Mouse (Mus musculus): ENCODE results near the gene Spsb3. TPM values are rescaled to one million over a fixed set of nuclear protein-coding genes. Genes with fewer than 3 reads are reported as not detected.
A peak's percentile ranks its signal among the peaks of the same experiment; 100 is the strongest.

Gene Spsb3
- 51.5 and 54.8 TPM in 2 replicates for polyA plus RNA-seq (2016; fragmentation: Nextera tagmentation; extraction: Ambion mirVana)

DNA sequence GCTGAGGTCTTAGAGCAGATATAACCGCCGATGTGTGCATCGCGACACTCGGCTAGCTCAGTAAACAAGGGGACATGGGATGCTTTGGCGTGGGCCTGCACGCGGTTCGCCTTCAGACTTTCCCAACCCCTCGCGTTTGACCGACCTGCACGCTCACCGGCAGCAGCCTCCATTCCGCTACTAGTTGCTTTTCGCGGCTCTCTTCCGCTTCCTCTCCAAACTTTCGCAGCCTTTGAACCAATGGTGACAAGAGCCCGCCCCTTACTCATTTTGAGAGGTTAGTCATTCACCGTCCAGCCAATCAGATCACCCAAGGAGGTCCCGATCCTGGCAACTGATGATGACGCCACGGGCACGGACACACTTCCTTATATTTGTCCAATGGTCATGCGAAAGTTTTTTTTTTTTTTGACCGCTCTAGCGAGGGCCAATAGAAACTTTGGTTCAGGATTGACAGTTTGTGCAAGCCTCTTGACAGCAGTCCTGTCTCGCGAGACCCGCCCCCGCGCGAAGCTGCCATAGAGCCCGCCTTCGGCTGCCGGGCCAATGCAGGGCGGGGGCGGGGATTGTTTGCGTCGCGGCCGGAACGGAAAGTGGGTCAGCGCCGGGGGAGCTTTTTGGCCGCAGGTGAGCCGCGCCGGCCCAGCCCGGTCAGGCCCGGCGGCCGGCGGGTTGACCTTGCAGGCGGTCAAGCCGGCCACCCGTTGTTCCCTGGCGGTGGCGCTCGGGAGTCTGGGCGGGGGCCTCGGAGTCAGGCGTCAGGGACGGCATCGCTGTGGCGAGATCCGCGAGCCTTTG, at the start of gene Spsb3, which contains the start of gene Nubp2:
TSS of gene Spsb3 (plus strand) at position 510 of the 798 bp plus-strand sequence.
TSS of gene Nubp2 (minus strand) at position 216 of the 798 bp plus-strand sequence.
- H3K4me2 ChIP-seq (replicated peaks): peak within 1 kb of the TSS; percentile 92
- H3K4me1 ChIP-seq: peaks cover 23% of the 10 kb centered on the region
- peak within 1 kb of the TSS; percentile 77 for H3K27ac ChIP-seq
- H3K27me3 ChIP-seq: no peaks in the 10 kb centered on the region
- ATAC-seq (ENCODE audit: low FRiP score): peak; percentile 98
- peak within 1 kb of the TSS; percentile 72 for H3K9ac ChIP-seq
- H3K36me3 ChIP-seq: peaks cover 44% of the 10 kb centered on the region
- WGBS: under 1% methylated on average over 69 of the region's 69 CpGs
- H3K9me3 ChIP-seq (replicated peaks): no peaks in the 10 kb centered on the region
- H3K4me3 ChIP-seq: peak within 1 kb of the TSS; percentile 83

DNA sequence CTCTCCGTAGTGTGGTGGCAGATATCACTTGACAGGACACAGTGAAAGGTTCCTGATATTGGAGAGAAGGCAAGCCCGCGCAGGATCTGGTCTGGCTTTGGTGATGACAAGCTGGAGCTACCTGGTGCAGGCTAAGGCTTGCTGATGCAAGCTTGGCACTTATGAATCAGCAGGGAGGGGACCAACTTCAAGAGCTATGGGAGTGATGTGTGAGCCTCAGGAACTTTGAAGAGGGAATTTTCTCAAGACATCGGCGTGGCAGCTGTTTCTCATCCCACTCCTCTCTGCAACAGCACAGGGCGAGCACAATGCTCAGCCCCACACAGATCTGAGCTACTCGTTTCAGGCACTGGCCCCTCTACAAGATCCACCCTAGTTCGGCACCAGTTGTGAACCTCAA, 46.6 kb upstream of the Spsb3 start, which contains the start of gene Hagh:
TSS of gene Hagh (plus strand) at position 302 of the 400 bp plus-strand sequence.
- ATAC-seq (ENCODE audit: low FRiP score): no peak
- Histone ChIP-seq H3K9ac (no peak within 1 kb of the TSS), H3K27me3 (peaks cover 11% of the 10 kb centered on the region), H3K4me1 (no peaks in the 10 kb centered on the region), H3K9me3 (replicated peaks) (no peaks in the 10 kb centered on the region), H3K27ac (no peak within 1 kb of the TSS), H3K36me3 (no peaks in the 10 kb centered on the region), H3K4me2 (replicated peaks) (no peak within 1 kb of the TSS), H3K4me3 (no peak within 1 kb of the TSS)
- WGBS: 74% methylated on average over 8 of the region's 8 CpGs

- H3K36me3 ChIP-seq: no peaks in the 10 kb centered on the region
- WGBS: 64% methylated on average over 5 of the region's 5 CpGs
- no peak overlapping the region for H3K9ac ChIP-seq
- peaks cover 13% of the 10 kb centered on the region for H3K27me3 ChIP-seq
- H3K4me2 ChIP-seq (replicated peaks): no peak overlapping the region
- no peak overlapping the region for H3K27ac ChIP-seq
- no peaks in the 10 kb centered on the region for H3K4me1 ChIP-seq
- H3K4me3 ChIP-seq: no peak overlapping the region
- H3K9me3 ChIP-seq (replicated peaks): no peaks in the 10 kb centered on the region
- ATAC-seq (ENCODE audit: low FRiP score): no peak
Observed at GRCm38 (mm10) chr17:24840341-24840740, 46.1 kb upstream of the Spsb3 start.

- ATAC-seq (ENCODE audit: low FRiP score): no peak
- Histone ChIP-seq H3K9me3 (replicated peaks) (no peaks in the 10 kb centered on the region), H3K27ac (no peak overlapping the region), H3K9ac (no peak overlapping the region), H3K4me1 (no peaks in the 10 kb centered on the region), H3K4me3 (no peak overlapping the region), H3K4me2 (replicated peaks) (no peak overlapping the region), H3K36me3 (no peaks in the 10 kb centered on the region), H3K27me3 (peaks cover 14% of the 10 kb centered on the region)
- 47% methylated on average over 4 of the region's 4 CpGs for WGBS
Observed at GRCm38 (mm10) chr17:24841133-24841532, 45.3 kb upstream of the Spsb3 start.

DNA sequence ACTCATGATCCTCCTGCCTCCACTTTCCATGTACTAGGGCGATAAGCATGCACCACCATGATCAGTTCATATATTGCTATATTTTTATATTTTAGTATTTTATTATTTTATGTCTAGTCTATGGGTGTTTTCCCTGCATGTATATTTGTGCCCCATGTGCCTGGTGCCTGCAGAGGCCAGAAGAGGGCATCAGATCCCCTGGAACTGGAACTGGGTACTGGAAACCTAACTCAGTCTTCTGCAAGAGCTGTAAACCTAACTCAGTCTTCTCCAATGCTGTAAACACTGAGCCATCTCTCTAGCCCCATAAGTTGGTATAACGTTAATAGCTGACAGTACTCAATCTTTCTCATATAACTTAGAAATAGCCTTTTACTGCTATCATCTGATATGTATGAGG, 43.8 kb upstream of the Spsb3 start:
- ATAC-seq (ENCODE audit: low FRiP score): no peak

GRCm38 (mm10) chr17:24844525-24844924, 41.9 kb upstream of the Spsb3 start:
- H3K27ac ChIP-seq: no peak overlapping the region
- ATAC-seq (ENCODE audit: low FRiP score): no peak
- H3K4me3 ChIP-seq: no peak overlapping the region
- H3K9me3 ChIP-seq (replicated peaks): no peaks in the 10 kb centered on the region
- peaks cover 6% of the 10 kb centered on the region for H3K4me1 ChIP-seq
- H3K27me3 ChIP-seq: peaks cover 14% of the 10 kb centered on the region
- no peak overlapping the region for H3K9ac ChIP-seq
- H3K4me2 ChIP-seq (replicated peaks): no peak overlapping the region
- no peaks in the 10 kb centered on the region for H3K36me3 ChIP-seq
- 53% methylated on average over 9 of the region's 9 CpGs for WGBS

More for the DNA sequence above, 43.8 kb upstream of the Spsb3 start:
- Histone ChIP-seq H3K9me3 (replicated peaks) (no peaks in the 10 kb centered on the region), H3K4me2 (replicated peaks) (no peak overlapping the region), H3K4me3 (no peak overlapping the region), H3K9ac (no peak overlapping the region), H3K4me1 (no peaks in the 10 kb centered on the region), H3K27me3 (peaks cover 14% of the 10 kb centered on the region), H3K27ac (no peak overlapping the region), H3K36me3 (no peaks in the 10 kb centered on the region)
- 55% methylated on average over 2 of the region's 2 CpGs for WGBS

DNA sequence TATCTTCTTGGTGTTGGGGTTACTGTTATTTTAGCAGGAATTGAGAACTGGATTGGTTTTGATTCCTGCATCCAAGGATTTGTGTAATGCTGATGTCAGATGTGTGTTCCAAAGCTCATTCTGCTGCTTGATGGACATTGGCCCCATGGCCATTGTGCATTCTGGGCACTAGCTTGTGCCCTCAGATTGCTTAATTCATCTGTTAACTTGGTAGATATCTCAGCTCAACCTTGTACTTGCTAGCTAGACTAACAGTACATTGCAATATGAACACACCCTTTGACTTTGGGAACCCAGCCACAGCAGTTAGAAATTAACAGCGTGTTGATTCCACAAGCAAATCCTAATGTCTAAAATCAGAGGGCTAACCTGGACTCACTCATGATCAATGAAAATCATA, 39.1 kb upstream of the Spsb3 start:
- no peak overlapping the region for H3K4me2 ChIP-seq (replicated peaks)
- WGBS: 100% methylated on average over 1 of the region's 1 CpGs
- H3K4me3 ChIP-seq: no peak overlapping the region
- no peak overlapping the region for H3K27ac ChIP-seq
- H3K9ac ChIP-seq: no peak overlapping the region
- H3K36me3 ChIP-seq: no peaks in the 10 kb centered on the region
- ATAC-seq (ENCODE audit: low FRiP score): no peak
- H3K27me3 ChIP-seq: peaks cover 17% of the 10 kb centered on the region
- no peaks in the 10 kb centered on the region for H3K9me3 ChIP-seq (replicated peaks)
- H3K4me1 ChIP-seq: peaks cover 13% of the 10 kb centered on the region

GRCm38 (mm10) chr17:24848600-24849031, 37.8 kb upstream of the Spsb3 start:
- no peak overlapping the region for H3K27ac ChIP-seq
- no peaks in the 10 kb centered on the region for H3K9me3 ChIP-seq (replicated peaks)
- H3K4me2 ChIP-seq (replicated peaks): peak overlapping the region; percentile 74
- H3K9ac ChIP-seq: no peak overlapping the region
- no peak for ATAC-seq (ENCODE audit: low FRiP score)
- peaks cover 13% of the 10 kb centered on the region for H3K4me1 ChIP-seq
- peaks cover 9% of the 10 kb centered on the region for H3K36me3 ChIP-seq
- no peak overlapping the region; the same call in 1 of the 2 replicates for H3K4me3 ChIP-seq
- H3K27me3 ChIP-seq: peaks cover 17% of the 10 kb centered on the region

DNA sequence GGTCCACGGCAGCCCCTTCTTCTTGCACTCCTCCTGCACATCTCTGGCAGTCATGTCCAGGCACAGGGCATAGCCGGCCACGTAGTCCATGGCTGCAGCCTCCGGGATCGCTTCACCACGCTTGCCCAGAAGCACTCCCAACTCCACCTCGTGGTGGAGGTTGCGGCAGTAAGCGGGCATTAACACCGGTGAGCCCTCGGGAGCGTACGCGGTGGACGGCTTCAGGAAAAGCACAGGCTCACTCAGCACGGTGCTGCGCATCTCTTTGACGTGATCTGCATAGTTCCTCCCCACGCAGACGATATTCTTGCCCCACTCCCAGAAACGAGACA, 36.7 kb upstream of the Spsb3 start:
- H3K27ac ChIP-seq: peak overlapping the region; percentile 93
- H3K9me3 ChIP-seq (replicated peaks): no peaks in the 10 kb centered on the region
- H3K36me3 ChIP-seq: peaks cover 13% of the 10 kb centered on the region
- H3K4me3 ChIP-seq: peak overlapping the region; percentile 79
- ATAC-seq (ENCODE audit: low FRiP score): peak; percentile 74
- under 1% methylated on average over 21 of the region's 21 CpGs for WGBS
- H3K4me2 ChIP-seq (replicated peaks): peak overlapping the region; percentile 74
- peak overlapping the region; percentile 75 for H3K9ac ChIP-seq
- peaks cover 13% of the 10 kb centered on the region for H3K4me1 ChIP-seq
- H3K27me3 ChIP-seq: peaks cover 8% of the 10 kb centered on the region; the same call in 1 of the 2 replicates

DNA sequence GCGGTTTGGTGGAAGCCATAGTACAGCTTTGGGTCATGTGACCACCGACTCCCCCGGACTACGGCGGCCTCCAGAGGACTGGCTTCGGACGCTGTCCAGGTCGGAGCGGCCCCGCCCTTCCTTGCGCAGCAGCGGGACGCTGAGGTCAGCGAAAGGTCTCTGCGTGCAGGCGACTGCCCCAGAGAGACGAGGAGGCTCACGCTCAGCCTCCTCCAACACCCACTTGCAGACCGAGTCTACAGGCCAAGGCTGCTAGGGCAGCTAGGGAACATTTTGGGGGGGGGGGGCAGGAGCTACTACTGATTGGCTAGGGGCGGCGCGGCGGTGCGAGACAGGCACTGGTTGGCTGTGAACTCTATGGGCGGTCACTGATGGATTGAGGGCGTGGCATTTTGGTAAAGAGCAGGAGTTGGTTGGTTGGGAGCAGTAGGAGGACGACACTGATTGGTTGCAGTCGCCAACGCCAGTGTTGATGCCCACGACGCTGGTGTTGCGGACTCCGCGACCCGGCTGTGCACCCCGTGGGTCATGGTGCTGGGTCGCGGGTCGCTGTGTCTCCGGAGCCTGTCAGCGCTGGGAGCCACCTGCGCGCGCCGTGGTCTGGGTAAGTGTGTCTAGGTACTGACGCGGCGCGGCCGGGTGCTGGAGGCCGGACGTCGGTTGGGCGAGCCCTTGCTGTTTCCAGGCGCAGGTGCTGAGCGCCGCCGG, 36.2 kb upstream of the Spsb3 start, which contains the start of gene Fahd1:
TSS of gene Fahd1 (minus strand) at position 300 of the 708 bp plus-strand sequence.
- H3K27me3 ChIP-seq: peaks cover 8% of the 10 kb centered on the region; the same call in 1 of the 2 replicates
- peak within 1 kb of the TSS; percentile 93 for H3K27ac ChIP-seq
- H3K9ac ChIP-seq: peak within 1 kb of the TSS; percentile 75
- peaks cover 13% of the 10 kb centered on the region for H3K36me3 ChIP-seq
- ATAC-seq (ENCODE audit: low FRiP score): peak; percentile 100
- no peaks in the 10 kb centered on the region for H3K9me3 ChIP-seq (replicated peaks)
- H3K4me2 ChIP-seq (replicated peaks): peak within 1 kb of the TSS; percentile 74
- peak within 1 kb of the TSS; percentile 79 for H3K4me3 ChIP-seq
- under 1% methylated on average over 54 of the region's 58 CpGs for WGBS
- peaks cover 13% of the 10 kb centered on the region for H3K4me1 ChIP-seq

- H3K27ac ChIP-seq: peak overlapping the region; percentile 53; the same call in 1 of the 2 replicates
- peaks cover 13% of the 10 kb centered on the region for H3K4me1 ChIP-seq
- peaks cover 5% of the 10 kb centered on the region; the same call in 1 of the 2 replicates for H3K27me3 ChIP-seq
- peak overlapping the region; percentile 79 for H3K4me3 ChIP-seq
- H3K4me2 ChIP-seq (replicated peaks): peak overlapping the region; percentile 74
- H3K9ac ChIP-seq: peak overlapping the region; percentile 72
- peaks cover 13% of the 10 kb centered on the region for H3K36me3 ChIP-seq
- no peaks in the 10 kb centered on the region for H3K9me3 ChIP-seq (replicated peaks)
- no peak for ATAC-seq (ENCODE audit: low FRiP score)
- 2% methylated on average over 18 of the region's 20 CpGs for WGBS
Observed at GRCm38 (mm10) chr17:24850773-24851127, 35.7 kb upstream of the Spsb3 start.

- 83% methylated on average over 10 of the region's 10 CpGs for WGBS
- H3K9me3 ChIP-seq (replicated peaks): no peaks in the 10 kb centered on the region
- no peak for ATAC-seq (ENCODE audit: low FRiP score)
- peak overlapping the region; percentile 74 for H3K4me2 ChIP-seq (replicated peaks)
- H3K4me3 ChIP-seq: peak overlapping the region; percentile 79
- H3K9ac ChIP-seq: peak overlapping the region; percentile 72; the same call in 1 of the 2 replicates
- no peak overlapping the region for H3K27ac ChIP-seq
- H3K4me1 ChIP-seq: peaks cover 13% of the 10 kb centered on the region
- H3K27me3 ChIP-seq: peaks cover 5% of the 10 kb centered on the region; the same call in 1 of the 2 replicates
- peaks cover 19% of the 10 kb centered on the region for H3K36me3 ChIP-seq
Observed at GRCm38 (mm10) chr17:24851381-24852125, 34.9 kb upstream of the Spsb3 start.

Data from hindbrain, embryonic 12.5 days (tissue).